Mouse (Mus musculus) cerebellum, adult 2 months (tissue): ENCODE results near the gene Amy2a1. TPM values are rescaled to one million over a fixed set of nuclear protein-coding genes. Genes with fewer than 3 reads are reported as not detected.
"Not testable (repeated sequence)": the region's sequence is repeated elsewhere in the genome, so short reads cannot be mapped to it uniquely, and the experiment has no call there.

ENCODE experiments used
- DNase-seq, 2 experiments: peaks; one replicate each; pipeline ENCODE4 v3.0.0; 2021
- H3K27ac ChIP-seq: fragments of 200-500 bp; 2 replicates; pipeline ENCODE4 v1.5.1; 2012; ENCODE audit warnings: low read length, control low read depth, inconsistent platforms; ENCODE audit not compliant: insufficient read depth
- H3K27me3 ChIP-seq: fragments of 200-500 bp; 2 replicates; pipeline ENCODE4 v1.6.1; 2012; ENCODE audit warnings: inconsistent platforms, mild to moderate bottlenecking, low read length, moderate library complexity; ENCODE audit not compliant: control insufficient read depth, insufficient read depth
- H3K4me1 ChIP-seq: fragments of 200-500 bp; 2 replicates; pipeline ENCODE4 v1.6.1; 2011; ENCODE audit warnings: low read length; ENCODE audit not compliant: control insufficient read depth, insufficient read depth
- H3K4me3 ChIP-seq: fragments of 200-500 bp; replicated peaks from 2 replicates; pipeline ENCODE3; 2011; ENCODE audit warnings: mild to moderate bottlenecking, low read depth, low read length, control low read depth; ENCODE audit not compliant: insufficient read depth
- CTCF ChIP-seq: fragments of 200-500 bp; IDR thresholded peaks from 2 replicates; pipeline ENCODE4 v1.5.1; 2011; ENCODE audit warnings: low read depth, mild to moderate bottlenecking, control low read depth, low read length, moderate library complexity, borderline replicate concordance; ENCODE audit not compliant: insufficient read depth
- POLR2A ChIP-seq: fragments of 200-500 bp; IDR thresholded peaks from 2 replicates; pipeline ENCODE4 v1.6.1; 2011; ENCODE audit warnings: low read length, control low read depth, borderline replicate concordance; ENCODE audit not compliant: insufficient read depth
- WGBS: fragments of 180-500 bp; shearing (Covaris S2); methylation state at CpG from one replicate; pipeline ENCODE4 v1.1.7; 2018; 5-methylcytosine and 5-hydroxymethylcytosine counted together
- polyA plus RNA-seq: library from polyadenylated mRNA; depleted of rRNA; stranded (reverse); fragments of >200 nt; gene quantifications from 2 replicates; pipeline ENCODE4 v1.2.3, GENCODE M21; 2012; rRNA removed

Amy2a1 gene
- 0.38 TPM in 1 of 2 replicates, not detected in the other for polyA plus RNA-seq

DNA sequence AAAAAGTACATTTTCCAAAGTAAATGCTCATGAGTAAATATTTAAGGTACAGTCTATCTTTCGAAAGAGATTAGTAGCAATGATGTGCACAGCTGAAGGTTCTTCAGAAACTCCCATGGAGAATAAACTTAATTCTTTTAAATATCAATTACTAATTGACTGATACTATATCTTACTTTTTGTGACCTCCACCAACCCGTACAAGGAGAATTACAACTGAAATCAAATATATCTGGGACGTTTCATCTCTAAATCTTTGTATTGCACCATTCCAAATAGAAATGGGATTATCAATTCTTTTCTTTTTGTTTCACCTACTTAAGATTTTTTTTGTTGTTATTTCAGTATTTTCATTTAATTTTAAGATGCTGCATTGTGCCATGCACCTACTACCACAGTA is at the start of gene Amy2a1:
Gene Amy2a1, minus strand, starts transcription at position 101 of the 400 bp plus-strand sequence.
- not testable (repeated sequence) for H3K27ac ChIP-seq, H3K4me3 ChIP-seq, DNase-seq, H3K4me1 ChIP-seq, H3K27me3 ChIP-seq
- WGBS, result 90% methylated on average over 3 of the region's 3 CpGs

DNA sequence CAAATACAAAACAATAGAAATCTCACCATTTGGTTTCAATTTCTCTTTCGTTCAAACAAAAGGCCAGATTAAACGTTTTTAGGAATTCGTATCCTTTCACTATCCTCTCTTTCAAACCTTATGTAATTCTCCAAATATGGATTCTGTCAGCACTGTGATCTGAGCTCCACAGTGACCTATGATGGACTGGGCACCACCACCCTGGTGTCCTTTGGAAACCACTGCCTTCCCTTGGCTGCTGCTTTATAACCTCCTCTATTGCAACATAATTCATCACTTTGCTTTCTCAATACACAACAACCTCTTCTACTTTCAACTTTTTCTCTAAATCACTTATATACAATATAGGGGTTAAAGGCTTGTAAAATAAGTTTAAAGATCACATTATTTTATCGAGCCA is 42.4 kb upstream of the Amy2a1 start:
- Histone ChIP-seq H3K27ac (no peak overlapping the region), H3K4me3 (no peak overlapping the region), H3K4me1 (no peaks in the 10 kb centered on the region), H3K27me3 (no peaks in the 10 kb centered on the region)
- TF ChIP-seq POLR2A (no peak), CTCF (no peak)
- DNase-seq, result no peak
- WGBS, result 87% methylated on average over 4 of the region's 4 CpGs

DNA sequence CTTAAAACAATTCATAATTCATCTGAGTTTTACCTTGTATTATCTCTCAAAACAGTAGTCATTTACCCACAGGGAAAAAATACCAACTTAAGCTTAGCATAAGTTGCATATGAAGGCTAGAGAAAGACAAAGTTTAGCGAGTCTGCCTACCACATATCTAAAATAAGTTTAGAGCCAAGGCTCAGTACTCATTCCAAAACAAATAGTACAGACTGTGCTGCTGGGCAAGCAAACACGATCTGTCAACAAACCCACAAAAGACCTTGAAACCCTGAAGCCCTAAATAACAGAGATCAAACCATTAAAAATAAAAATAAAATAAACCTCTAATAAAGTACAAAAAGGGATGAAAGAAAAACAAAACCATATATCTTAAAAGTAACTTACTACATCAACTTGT is 41.9 kb upstream of the Amy2a1 start:
- WGBS, result 83% methylated on average over 2 of the region's 2 CpGs
- TF ChIP-seq CTCF (no peak), POLR2A (no peak)
- H3K4me3 ChIP-seq, result no peak overlapping the region
- no peaks in the 10 kb centered on the region for H3K4me1 ChIP-seq
- H3K27ac ChIP-seq, result no peak overlapping the region
- H3K27me3 ChIP-seq, result no peaks in the 10 kb centered on the region
- no peak for DNase-seq

DNA sequence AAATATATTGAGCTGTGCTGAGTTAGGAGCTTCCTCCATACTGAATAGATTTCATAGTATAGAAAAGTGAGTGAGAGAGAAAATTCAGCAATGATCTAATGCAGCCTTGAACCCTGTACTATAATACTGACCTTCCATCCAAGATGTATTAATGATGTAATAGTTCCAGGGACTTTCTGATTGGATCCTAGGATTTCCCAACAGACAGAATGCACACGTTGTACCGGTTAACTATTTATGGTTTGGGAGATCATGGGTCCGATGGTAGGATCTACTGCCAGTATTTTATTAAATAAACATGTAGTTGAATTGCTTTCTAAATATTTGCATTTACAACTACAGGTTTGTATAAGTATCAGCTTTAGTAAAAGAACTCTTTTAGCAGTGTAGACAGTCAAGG is 39.9 kb upstream of the Amy2a1 start:
- TF ChIP-seq CTCF (no peak), POLR2A (no peak)
- DNase-seq, result no peak
- Histone ChIP-seq H3K27ac (no peak overlapping the region), H3K27me3 (no peaks in the 10 kb centered on the region), H3K4me3 (no peak overlapping the region), H3K4me1 (no peaks in the 10 kb centered on the region)
- WGBS, result 85% methylated on average over 3 of the region's 3 CpGs

DNA sequence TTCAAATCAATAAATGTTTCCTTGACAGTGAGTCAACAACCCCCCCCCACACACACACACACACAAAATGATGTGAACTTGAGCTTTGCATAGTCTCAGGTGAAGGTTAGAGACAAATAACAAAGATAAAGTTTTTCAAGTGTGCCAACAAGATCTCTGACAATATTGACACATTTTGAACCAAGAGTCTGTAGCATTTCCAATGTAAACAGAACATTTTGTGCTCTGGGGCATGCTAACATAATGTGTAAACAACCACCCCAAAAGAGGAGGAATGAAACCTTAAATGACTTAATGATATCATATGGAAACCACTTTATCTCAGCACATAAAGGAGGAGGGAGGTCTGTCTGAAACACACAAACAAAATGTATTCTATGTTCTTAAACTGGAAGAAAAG is 7.5 kb upstream of the Amy2a1 start:
- Histone ChIP-seq H3K4me3 (no peak overlapping the region), H3K27ac (no peak overlapping the region), H3K4me1 (no peaks in the 10 kb centered on the region), H3K27me3 (no peaks in the 10 kb centered on the region)
- DNase-seq, result no peak
- no peak for TF ChIP-seq POLR2A
- TF ChIP-seq CTCF, result no peak

Other genes starting within 250 kb of the Amy2a1 start
- gene Amy2a4, start 241.0 kb downstream of the Amy2a1 start, polyA plus RNA-seq, result 0.19 and 0.20 TPM in 2 replicates
- gene Amy2a3, start 208.4 kb downstream of the Amy2a1 start, polyA plus RNA-seq, result 0.19 and 0.20 TPM in 2 replicates
- 0.19 and 0.20 TPM in 2 replicates for gene Amy2a2, start 175.8 kb downstream of the Amy2a1 start, polyA plus RNA-seq
- 50.6 and 55.9 TPM in 2 replicates for gene Amy1, start 74.3 kb upstream of the Amy2a1 start, polyA plus RNA-seq
- 38.2 and 38.8 TPM in 2 replicates for gene Rnpc3, start 97.7 kb upstream of the Amy2a1 start, polyA plus RNA-seq